Mouse (Mus musculus): ENCODE data around the gene Tmem238l. TPM values are rescaled to one million over a fixed set of nuclear protein-coding genes. Genes with fewer than 3 reads are reported as not detected.
A peak's percentile ranks its signal among the peaks of the same experiment; 100 is the strongest.

Gene Tmem238l
- polyA plus RNA-seq (2012; rRNA removed) = 69.2 and 269 TPM in 2 replicates

GRCm38 (mm10) chr11:66956303-66956702 lies at the start of gene Tmem238l:
Tmem238l (plus strand) TSS chr11:66956638.
- 27% methylated on average over 9 of the region's 9 CpGs for WGBS
- H3K4me3 ChIP-seq (ENCODE audit: low read depth, low read length) = peak within 1 kb of the TSS; percentile 70
- H3K36me3 ChIP-seq (ENCODE audit: control insufficient read depth, insufficient read depth, low read length) = peaks cover 10% of the 10 kb centered on the region; the same call in 1 of the 2 replicates
- H3K27me3 ChIP-seq (ENCODE audit: control insufficient read depth, insufficient read depth, low read length) = no peaks in the 10 kb centered on the region
- H3K27ac ChIP-seq (ENCODE audit: insufficient read depth, low read depth, low read length) = peak within 1 kb of the TSS; percentile 97
- H3K4me1 ChIP-seq (ENCODE audit: control insufficient read depth, insufficient read depth, insufficient read length, low read length) = peaks cover 18% of the 10 kb centered on the region; the same call in 1 of the 2 replicates
- TF ChIP-seq POLR2A (IDR thresholded peaks at IDR 0.05; ENCODE audit: low read depth, low read length) (peak; percentile 89), CTCF (IDR thresholded peaks at IDR 0.05; ENCODE audit: extremely low read depth, insufficient read length, insufficient replicate concordance, low read depth, low read length) (no peak)

DNA sequence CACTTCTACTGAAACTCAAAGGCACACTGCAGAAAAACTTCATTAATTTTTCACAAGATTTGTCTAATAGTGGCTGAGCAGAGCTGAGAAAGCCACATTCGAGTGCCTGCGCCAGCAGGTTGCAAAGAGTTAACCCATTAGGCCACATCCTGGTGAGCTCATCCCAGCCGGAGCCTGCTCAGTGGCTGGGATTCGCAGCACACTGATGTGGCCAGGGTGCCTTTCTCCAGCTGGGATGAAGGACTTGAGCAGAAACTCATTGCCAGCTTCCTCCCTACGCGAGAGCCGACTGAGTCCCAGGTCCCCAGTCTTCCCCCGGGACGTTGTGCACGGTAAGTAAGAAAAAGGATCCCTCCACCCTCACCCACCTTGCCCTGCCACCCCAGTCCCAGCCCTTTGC lies 44.6 kb upstream of the Tmem238l start, which contains the start of gene Pirt:
Gene Pirt (plus strand): TSS at position 171 of the 400 bp plus-strand sequence.
- H3K36me3 ChIP-seq (ENCODE audit: control insufficient read depth, insufficient read depth, low read length) = no peaks in the 10 kb centered on the region
- 60% methylated on average over 10 of the region's 10 CpGs for WGBS
- 0 out of 2 replicates have a peak within 1 kb of the TSS, but pooled peaks have one; percentile 7 for H3K27ac ChIP-seq (ENCODE audit: insufficient read depth, low read depth, low read length)
- H3K4me3 ChIP-seq (ENCODE audit: low read depth, low read length) = no peak within 1 kb of the TSS
- peaks cover 18% of the 10 kb centered on the region for H3K4me1 ChIP-seq (ENCODE audit: control insufficient read depth, insufficient read depth, insufficient read length, low read length)
- H3K27me3 ChIP-seq (ENCODE audit: control insufficient read depth, insufficient read depth, low read length) = no peaks in the 10 kb centered on the region
- TF ChIP-seq POLR2A (IDR thresholded peaks at IDR 0.05; ENCODE audit: low read depth, low read length) = no peak
- no peak for TF ChIP-seq CTCF (IDR thresholded peaks at IDR 0.05; ENCODE audit: extremely low read depth, insufficient read length, insufficient replicate concordance, low read depth, low read length)

DNA sequence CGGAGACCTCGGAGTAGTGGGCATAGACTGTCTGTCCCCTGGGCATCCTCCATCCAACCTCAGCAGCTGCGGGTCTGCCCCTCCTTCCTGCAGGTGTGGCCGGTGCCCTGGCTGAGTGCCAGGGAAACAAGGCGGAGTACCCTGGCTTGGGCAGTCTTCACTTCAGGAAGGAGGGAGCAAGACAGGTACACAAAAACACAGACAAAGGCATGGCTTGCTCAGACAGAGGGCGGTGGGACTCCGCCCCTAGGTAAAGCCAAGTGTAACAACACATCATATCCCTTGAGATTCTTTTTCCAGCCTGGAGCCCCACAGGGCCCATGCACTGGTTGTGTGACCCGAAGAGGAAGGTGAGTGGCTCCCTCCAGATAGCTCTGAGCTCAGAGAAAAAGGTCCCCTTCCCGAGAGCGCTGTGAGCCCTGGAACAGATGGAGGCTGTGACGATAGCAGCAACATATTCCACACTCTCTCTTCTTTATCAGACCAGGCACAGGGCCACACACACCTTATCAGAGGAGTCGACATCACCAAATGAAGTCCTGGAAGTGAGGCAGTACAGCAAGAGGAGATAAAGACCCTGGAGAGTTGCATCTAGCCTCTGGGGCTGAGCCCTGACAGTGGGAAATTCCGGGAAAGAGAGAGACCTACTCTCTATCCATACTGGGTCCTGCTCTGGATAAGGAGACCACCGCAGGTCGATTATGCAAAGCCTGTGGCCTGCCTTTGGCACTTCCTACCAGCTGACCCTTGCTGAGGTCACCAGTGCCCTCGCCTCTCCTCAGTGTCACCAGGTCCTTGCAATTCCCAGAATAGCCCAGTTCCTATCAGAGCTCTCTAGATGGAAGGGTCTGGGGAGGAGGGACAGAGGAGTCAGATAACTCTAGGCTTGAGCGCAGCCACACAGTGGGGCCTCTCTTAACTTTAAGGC lies 43.6 kb upstream of the Tmem238l start:
- Histone ChIP-seq H3K36me3 (ENCODE audit: control insufficient read depth, insufficient read depth, low read length) (no peaks in the 10 kb centered on the region), H3K27ac (ENCODE audit: insufficient read depth, low read depth, low read length) (0 out of 2 replicates have a peak overlapping the region, but pooled peaks have one; percentile 7), H3K4me3 (ENCODE audit: low read depth, low read length) (no peak overlapping the region), H3K27me3 (ENCODE audit: control insufficient read depth, insufficient read depth, low read length) (no peaks in the 10 kb centered on the region), H3K4me1 (ENCODE audit: control insufficient read depth, insufficient read depth, insufficient read length, low read length) (peaks cover 18% of the 10 kb centered on the region)
- TF ChIP-seq CTCF (IDR thresholded peaks at IDR 0.05; ENCODE audit: extremely low read depth, insufficient read length, insufficient replicate concordance, low read depth, low read length) (0 out of 2 replicates have a peak, but pooled peaks have one; percentile 5), POLR2A (IDR thresholded peaks at IDR 0.05; ENCODE audit: low read depth, low read length) (no peak)
- 30% methylated on average over 17 of the region's 17 CpGs for WGBS

GRCm38 (mm10) chr11:66914249-66914648 lies 42.2 kb upstream of the Tmem238l start:
- TF ChIP-seq CTCF (IDR thresholded peaks at IDR 0.05; ENCODE audit: extremely low read depth, insufficient read length, insufficient replicate concordance, low read depth, low read length) (peak; percentile 62; the same call in 1 of the 2 replicates), POLR2A (IDR thresholded peaks at IDR 0.05; ENCODE audit: low read depth, low read length) (no peak)
- no peaks in the 10 kb centered on the region for H3K36me3 ChIP-seq (ENCODE audit: control insufficient read depth, insufficient read depth, low read length)
- 7% methylated on average over 3 of the region's 3 CpGs for WGBS
- peak overlapping the region; percentile 6 for H3K27ac ChIP-seq (ENCODE audit: insufficient read depth, low read depth, low read length)
- H3K4me1 ChIP-seq (ENCODE audit: control insufficient read depth, insufficient read depth, insufficient read length, low read length) = peaks cover 18% of the 10 kb centered on the region
- no peaks in the 10 kb centered on the region for H3K27me3 ChIP-seq (ENCODE audit: control insufficient read depth, insufficient read depth, low read length)
- H3K4me3 ChIP-seq (ENCODE audit: low read depth, low read length) = no peak overlapping the region

DNA sequence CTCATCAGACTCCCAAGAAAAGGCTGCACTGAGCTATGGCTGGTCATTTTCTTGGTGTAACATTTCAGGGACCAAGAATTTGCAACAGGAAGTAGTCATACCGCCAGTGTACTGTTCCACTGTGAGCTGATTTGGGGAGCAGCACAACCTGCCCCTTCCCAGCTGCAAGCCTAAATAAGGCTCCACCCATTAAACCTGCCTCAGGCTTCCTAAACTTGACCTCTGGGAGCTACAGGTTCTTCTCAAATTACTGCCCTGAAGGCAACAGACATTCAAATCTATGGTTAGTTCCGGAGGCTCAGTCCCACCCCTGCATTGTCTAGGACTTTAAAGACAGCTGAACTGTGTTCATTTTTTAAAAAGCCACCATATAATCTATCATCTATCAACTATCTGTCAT lies 36.4 kb upstream of the Tmem238l start:
- H3K27ac ChIP-seq (ENCODE audit: insufficient read depth, low read depth, low read length) = no peak overlapping the region
- WGBS = 72% methylated on average over 2 of the region's 2 CpGs
- no peak overlapping the region for H3K4me3 ChIP-seq (ENCODE audit: low read depth, low read length)
- H3K36me3 ChIP-seq (ENCODE audit: control insufficient read depth, insufficient read depth, low read length) = no peaks in the 10 kb centered on the region
- no peak for TF ChIP-seq POLR2A (IDR thresholded peaks at IDR 0.05; ENCODE audit: low read depth, low read length)
- TF ChIP-seq CTCF (IDR thresholded peaks at IDR 0.05; ENCODE audit: extremely low read depth, insufficient read length, insufficient replicate concordance, low read depth, low read length) = no peak
- no peaks in the 10 kb centered on the region for H3K27me3 ChIP-seq (ENCODE audit: control insufficient read depth, insufficient read depth, low read length)
- peaks cover 13% of the 10 kb centered on the region; the same call in 1 of the 2 replicates for H3K4me1 ChIP-seq (ENCODE audit: control insufficient read depth, insufficient read depth, insufficient read length, low read length)

DNA sequence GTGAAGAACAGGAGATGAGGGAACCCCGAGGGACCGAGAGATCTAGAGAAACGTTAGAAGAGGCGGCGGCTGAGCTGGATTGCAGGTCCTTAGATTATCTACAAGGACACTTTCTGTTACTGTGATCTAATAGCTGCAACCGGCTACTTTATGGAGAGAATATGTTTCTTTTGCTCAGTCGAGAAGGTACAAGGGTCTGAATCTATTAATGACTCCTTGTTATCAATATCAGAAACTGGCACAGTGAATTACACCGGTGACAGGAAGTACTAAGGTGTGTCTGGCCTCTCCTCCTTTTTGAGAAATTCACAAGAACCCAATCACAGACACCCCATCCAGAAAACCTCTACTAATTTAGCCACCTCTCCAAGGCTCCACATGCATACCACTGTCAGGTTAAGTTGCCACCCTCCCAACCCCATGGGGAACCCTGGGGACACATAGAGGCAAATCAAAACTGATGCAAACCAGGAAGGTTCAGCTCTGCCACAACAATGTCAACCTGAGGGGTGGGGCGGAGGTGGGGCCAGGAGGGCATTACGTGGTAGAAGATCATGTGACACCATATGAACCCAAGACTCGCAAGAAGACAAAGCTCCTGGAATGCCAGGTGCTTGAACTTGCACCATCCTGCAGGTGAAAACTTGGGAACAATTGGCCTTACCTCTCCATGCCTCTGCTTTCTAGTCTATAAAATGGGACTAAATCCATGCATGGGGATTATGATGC lies 32.2 kb upstream of the Tmem238l start:
- peak overlapping the region; percentile 96 for H3K27ac ChIP-seq (ENCODE audit: insufficient read depth, low read depth, low read length)
- TF ChIP-seq POLR2A (IDR thresholded peaks at IDR 0.05; ENCODE audit: low read depth, low read length) (no peak), CTCF (IDR thresholded peaks at IDR 0.05; ENCODE audit: extremely low read depth, insufficient read length, insufficient replicate concordance, low read depth, low read length) (no peak)
- no peaks in the 10 kb centered on the region for H3K27me3 ChIP-seq (ENCODE audit: control insufficient read depth, insufficient read depth, low read length)
- 26% methylated on average over 11 of the region's 11 CpGs for WGBS
- H3K36me3 ChIP-seq (ENCODE audit: control insufficient read depth, insufficient read depth, low read length) = no peaks in the 10 kb centered on the region
- peak overlapping the region; percentile 24; the same call in 1 of the 2 replicates for H3K4me3 ChIP-seq (ENCODE audit: low read depth, low read length)
- H3K4me1 ChIP-seq (ENCODE audit: control insufficient read depth, insufficient read depth, insufficient read length, low read length) = peaks cover 13% of the 10 kb centered on the region; the same call in 1 of the 2 replicates
